Mouse (Mus musculus) midbrain, embryonic 14.5 days (tissue): ENCODE measurements around the gene Hist1h4h. TPM values are rescaled to one million over a fixed set of nuclear protein-coding genes. Genes with fewer than 3 reads are reported as not detected.

ENCODE experiments used
- ATAC-seq: fragments of 200-750 bp; cut with Nextera tagmentation; 2 replicates; pipeline ENCODE4 v1.8.0; 2017; ENCODE audit warnings: moderate number of reproducible peaks, moderate library complexity; ENCODE audit not compliant: low FRiP score, low TSS enrichment
- DNase-seq: peaks from one replicate; pipeline ENCODE4 v3.0.0-alpha.2; 2015
- H3K27ac ChIP-seq: fragments of 300-500 bp; sonication (generic); replicated peaks from 2 replicates; pipeline ENCODE4 v1.5.1; 2014; ENCODE audit warnings: mild to moderate bottlenecking, low read depth, low read length, moderate library complexity
- H3K27me3 ChIP-seq: fragments of 300-500 bp; sonication (generic); 2 replicates; pipeline ENCODE4 v1.6.1; 2014; ENCODE audit warnings: low read length, control low read depth, mixed read lengths; ENCODE audit not compliant: control insufficient read depth, insufficient read depth
- H3K36me3 ChIP-seq: fragments of 300-500 bp; sonication (generic); 2 replicates; pipeline ENCODE4 v1.6.1; 2014; ENCODE audit warnings: low read length, control low read depth; ENCODE audit not compliant: control insufficient read depth, insufficient read depth
- H3K4me1 ChIP-seq: fragments of 300-500 bp; sonication (generic); 2 replicates; pipeline ENCODE4 v1.6.1; 2014; ENCODE audit warnings: mild to moderate bottlenecking, antibody characterized with exemption, low read length, control low read depth; ENCODE audit not compliant: control insufficient read depth, insufficient read depth
- H3K4me2 ChIP-seq: fragments of 300-500 bp; sonication (generic); 2 replicates; pipeline ENCODE4 v1.6.1; 2014; ENCODE audit warnings: mild to moderate bottlenecking, low read length, moderate library complexity
- H3K4me3 ChIP-seq: fragments of 300-500 bp; sonication (generic); replicated peaks from 2 replicates; pipeline ENCODE4 v1.5.1; 2014; ENCODE audit warnings: low read depth, low read length
- H3K9ac ChIP-seq: fragments of 300-500 bp; sonication (generic); replicated peaks from 2 replicates; pipeline ENCODE4 v1.6.1; 2014; ENCODE audit warnings: mild to moderate bottlenecking, low read length, moderate library complexity
- H3K9me3 ChIP-seq: fragments of 300-500 bp; sonication (generic); 2 replicates; pipeline ENCODE4 v1.6.1; 2016; ENCODE audit warnings: low read length, control low read depth, mixed read lengths; ENCODE audit not compliant: control insufficient read depth
- WGBS: fragments of 180-500 bp; shearing (Covaris S2); extraction: QIAGEN DNeasy Blood & Tissue Kit; methylation state at CpG from one replicate; pipeline ENCODE4 v1.1.7; 2014; 5-methylcytosine and 5-hydroxymethylcytosine counted together
- polyA plus RNA-seq: library from polyadenylated mRNA; unstranded; fragments of >200 nt; fragmentation: Nextera tagmentation; extraction: Ambion mirVana; gene quantifications from 2 replicates; pipeline ENCODE4 v1.2.1, GENCODE M21; 2014

The Hist1h4h gene
- polyA plus RNA-seq: 4.1 and 6.4 TPM in 2 replicates

GRCm38 (mm10) chr13:23530901-23531875 is at the start of gene Hist1h4h:
TSS of gene Hist1h4h (plus strand) at chr13:23531050.
- WGBS: under 1% methylated on average over 59 of the region's 70 CpGs

GRCm38 (mm10) chr13:23483153-23483552 is 47.7 kb upstream of the Hist1h4h start:
- H3K9ac ChIP-seq: no peak overlapping the region
- no peaks in the 10 kb centered on the region for H3K36me3 ChIP-seq
- H3K27ac ChIP-seq: no peak overlapping the region
- H3K4me2 ChIP-seq: no peak overlapping the region
- DNase-seq: no peak
- no peak for ATAC-seq
- H3K9me3 ChIP-seq: no peaks in the 10 kb centered on the region
- no peaks in the 10 kb centered on the region for H3K27me3 ChIP-seq
- H3K4me3 ChIP-seq: no peak overlapping the region
- H3K4me1 ChIP-seq: no peaks in the 10 kb centered on the region
- WGBS: 92% methylated on average over 2 of the region's 2 CpGs

More at GRCm38 (mm10) chr13:23530901-23531875, at the start of gene Hist1h4h:
- Histone ChIP-seq H3K4me3 (peak within 1 kb of the TSS; percentile 63), H3K27me3 (no peaks in the 10 kb centered on the region), H3K9ac (peak within 1 kb of the TSS; percentile 68), H3K27ac (peak within 1 kb of the TSS; percentile 93), H3K36me3 (no peaks in the 10 kb centered on the region), H3K4me1 (peaks cover 37% of the 10 kb centered on the region), H3K4me2 (peak within 1 kb of the TSS; percentile 79), H3K9me3 (no peaks in the 10 kb centered on the region)
- peak; percentile 100 for DNase-seq
- peak; percentile 87 for ATAC-seq

- Histone ChIP-seq H3K4me3 (no peak overlapping the region), H3K36me3 (no peaks in the 10 kb centered on the region), H3K27me3 (no peaks in the 10 kb centered on the region), H3K9ac (no peak overlapping the region), H3K9me3 (no peaks in the 10 kb centered on the region), H3K4me1 (no peaks in the 10 kb centered on the region), H3K27ac (no peak overlapping the region), H3K4me2 (no peak overlapping the region)
- DNase-seq: no peak
- no peak for ATAC-seq
- WGBS: 47% methylated on average over 5 of the region's 5 CpGs
Observed at GRCm38 (mm10) chr13:23485271-23485670, 45.6 kb upstream of the Hist1h4h start.

- Histone ChIP-seq H3K4me3 (peak within 1 kb of the TSS; percentile 25), H3K9ac (no peak within 1 kb of the TSS), H3K4me2 (peak within 1 kb of the TSS; percentile 53), H3K27ac (no peak within 1 kb of the TSS), H3K36me3 (no peaks in the 10 kb centered on the region), H3K4me1 (peaks cover 7% of the 10 kb centered on the region), H3K9me3 (no peaks in the 10 kb centered on the region), H3K27me3 (no peaks in the 10 kb centered on the region)
- DNase-seq (peak; percentile 88), ATAC-seq (peak; percentile 90)
- WGBS: 2% methylated on average over 13 of the region's 14 CpGs
Observed at GRCm38 (mm10) chr13:23488400-23489322, 42.2 kb upstream of the Hist1h4h start, which contains the start of gene Btn2a2. TSS of gene Btn2a2 (minus strand) at chr13:23488857.

GRCm38 (mm10) chr13:23490863-23491262 is 40.0 kb upstream of the Hist1h4h start:
- Histone ChIP-seq H3K9ac (no peak overlapping the region), H3K4me2 (no peak overlapping the region), H3K36me3 (no peaks in the 10 kb centered on the region), H3K27ac (no peak overlapping the region), H3K4me3 (no peak overlapping the region), H3K4me1 (peaks cover 7% of the 10 kb centered on the region), H3K27me3 (no peaks in the 10 kb centered on the region), H3K9me3 (no peaks in the 10 kb centered on the region)
- DNase-seq: no peak
- no peak for ATAC-seq
- 75% methylated on average over 1 of the region's 1 CpGs for WGBS

- WGBS: 16% methylated on average over 1 of the region's 1 CpGs
- H3K27me3 ChIP-seq: no peaks in the 10 kb centered on the region
- H3K4me3 ChIP-seq: no peak overlapping the region
Observed at GRCm38 (mm10) chr13:23491263-23491662, 39.6 kb upstream of the Hist1h4h start.

GRCm38 (mm10) chr13:23491990-23492389 is 38.9 kb upstream of the Hist1h4h start:
- H3K9ac ChIP-seq: no peak overlapping the region
- peak; percentile 58 for DNase-seq
- no peak overlapping the region for H3K27ac ChIP-seq
- no peak for ATAC-seq
- H3K4me1 ChIP-seq: peaks cover 7% of the 10 kb centered on the region
- peak overlapping the region; percentile 46 for H3K4me2 ChIP-seq
- no peaks in the 10 kb centered on the region for H3K36me3 ChIP-seq
- H3K9me3 ChIP-seq: no peaks in the 10 kb centered on the region
- peak overlapping the region; percentile 20; the same call in 1 of the 2 replicates for H3K4me3 ChIP-seq
- 2% methylated on average over 14 of the region's 14 CpGs for WGBS
- no peaks in the 10 kb centered on the region for H3K27me3 ChIP-seq

More at GRCm38 (mm10) chr13:23491263-23491662, 39.6 kb upstream of the Hist1h4h start:
- DNase-seq (no peak), ATAC-seq (no peak)
- Histone ChIP-seq H3K9ac (no peak overlapping the region), H3K9me3 (no peaks in the 10 kb centered on the region), H3K4me1 (peaks cover 7% of the 10 kb centered on the region), H3K36me3 (no peaks in the 10 kb centered on the region), H3K27ac (no peak overlapping the region), H3K4me2 (no peak overlapping the region)

GRCm38 (mm10) chr13:23495526-23495925 is 35.3 kb upstream of the Hist1h4h start:
- ATAC-seq: no peak
- no peak overlapping the region for H3K9ac ChIP-seq
- no peak overlapping the region for H3K4me3 ChIP-seq
- H3K27ac ChIP-seq: no peak overlapping the region
- H3K4me1 ChIP-seq: peaks cover 7% of the 10 kb centered on the region
- peaks cover 19% of the 10 kb centered on the region for H3K27me3 ChIP-seq
- WGBS: 79% methylated on average over 6 of the region's 6 CpGs
- H3K36me3 ChIP-seq: no peaks in the 10 kb centered on the region
- H3K4me2 ChIP-seq: no peak overlapping the region
- H3K9me3 ChIP-seq: no peaks in the 10 kb centered on the region
- no peak for DNase-seq
